Mouse (Mus musculus) kidney, postnatal 36 days (tissue): Measurements from ENCODE around the gene Misp.

Experiments
- DNase-seq, 2 experiments: peaks; one replicate each; pipeline ENCODE4 v3.0.0; 2021 to 2022; ENCODE audit warnings: mixed read lengths in 2 of 2

The Misp gene

DNA sequence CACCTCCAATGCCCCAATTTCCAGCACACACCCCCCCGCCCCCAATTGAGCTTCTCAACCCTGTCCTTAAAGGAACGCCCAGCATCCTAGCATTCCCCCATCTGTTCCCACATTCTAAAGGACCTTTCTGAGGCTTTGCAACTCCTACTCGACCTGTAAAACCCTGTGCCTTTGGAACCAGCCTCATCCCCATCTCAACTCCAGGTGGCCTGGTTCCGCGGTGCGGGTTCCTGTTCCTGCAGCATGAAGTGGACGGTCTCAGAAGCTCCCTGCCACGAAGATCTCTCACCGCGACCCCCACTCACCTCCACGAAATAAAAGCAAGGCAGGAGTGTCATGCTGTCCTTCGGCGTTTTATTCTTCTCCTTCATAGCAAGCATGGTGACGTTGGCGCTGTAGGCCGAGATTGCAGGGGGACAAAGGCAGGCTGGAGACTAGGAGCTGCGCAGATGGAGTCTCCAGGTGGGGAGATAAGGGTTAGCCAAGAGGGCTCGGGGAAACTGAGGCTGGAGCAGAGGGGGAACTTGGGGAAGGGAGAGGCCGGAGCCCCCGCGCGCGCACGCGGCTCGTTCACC, 53.0 kb downstream of the Misp start:
- DNase-seq: no peak

DNA sequence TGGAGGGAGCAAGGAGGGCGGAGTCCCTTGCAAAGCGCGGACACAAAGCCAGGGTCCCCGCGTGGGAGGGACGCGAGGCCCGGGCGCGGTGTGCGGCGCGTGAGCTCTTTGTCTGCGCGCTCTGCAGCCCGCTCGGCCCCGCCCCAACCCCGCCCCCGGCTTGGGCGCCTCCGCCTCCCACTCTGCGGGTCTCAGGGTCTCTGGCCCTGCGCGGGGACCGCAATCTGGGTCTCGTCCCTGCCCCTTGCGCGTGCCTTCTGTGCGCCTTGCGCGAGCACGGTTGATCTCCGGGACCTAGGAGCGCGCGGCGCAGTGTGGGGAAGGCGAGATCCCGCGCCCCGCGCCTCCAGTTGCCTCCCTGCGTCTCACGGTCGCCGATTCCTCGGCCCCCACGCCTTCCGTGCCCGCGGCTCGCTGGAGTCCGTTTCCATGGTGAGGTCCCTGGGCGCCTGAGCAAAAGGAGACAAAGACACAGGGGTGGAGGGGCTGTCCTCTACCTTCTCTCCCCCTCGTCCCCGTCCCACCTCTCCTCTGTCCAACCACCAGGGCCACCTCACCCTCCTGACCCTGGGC, 53.6 kb downstream of the Misp start, which contains the start of the genes Prtn3 and Plppr3:
Gene Prtn3 (plus strand): TSS at position 187 of the 573 bp plus-strand sequence.
Gene Plppr3 (minus strand): TSS at position 345 of the 573 bp plus-strand sequence.
- DNase-seq: peak in 1 of 2 experiments; percentile 43

DNA sequence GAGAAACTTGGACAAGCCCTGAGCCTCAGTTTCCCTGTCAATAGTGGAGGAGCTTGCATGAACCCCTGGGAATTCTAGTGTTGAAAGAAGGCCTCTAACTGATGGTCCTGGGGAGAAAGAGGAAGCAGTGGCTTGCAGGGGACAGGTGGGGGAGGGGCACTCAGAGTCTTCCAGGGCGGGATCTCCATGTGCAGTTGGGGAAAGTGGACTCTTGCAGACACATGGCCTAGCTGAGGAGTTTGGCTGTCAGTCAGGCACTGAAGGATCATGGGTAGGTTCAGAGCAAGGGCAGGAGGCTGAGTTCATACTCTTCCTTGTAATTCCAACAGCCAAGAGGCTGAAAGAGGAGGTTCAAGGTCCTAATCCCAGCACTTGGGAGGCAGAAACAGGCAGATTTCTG, 56.4 kb downstream of the Misp start:
- DNase-seq: peak in 1 of 2 experiments; percentile 53

DNA sequence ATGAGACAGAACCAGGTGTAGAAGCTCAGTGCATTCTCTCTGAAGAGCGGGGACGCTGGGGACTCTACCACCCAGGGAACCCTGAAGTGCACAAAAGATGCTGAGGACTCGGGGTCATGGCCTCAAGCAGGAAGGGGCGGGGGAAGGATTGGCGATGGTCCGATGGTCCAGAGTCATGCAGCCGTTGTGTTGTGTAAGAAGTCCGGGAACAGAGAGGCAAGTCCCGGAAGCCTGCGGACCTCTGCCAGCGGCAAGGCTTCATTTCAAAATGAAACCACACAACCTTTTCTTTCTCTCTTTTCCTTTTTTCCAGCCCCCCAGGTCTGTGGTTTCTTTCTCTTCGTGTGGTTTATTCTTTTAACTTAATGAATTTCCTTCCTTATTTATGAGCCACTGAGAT, 57.0 kb downstream of the Misp start:
- DNase-seq: peak; percentile 76 to 80

DNA sequence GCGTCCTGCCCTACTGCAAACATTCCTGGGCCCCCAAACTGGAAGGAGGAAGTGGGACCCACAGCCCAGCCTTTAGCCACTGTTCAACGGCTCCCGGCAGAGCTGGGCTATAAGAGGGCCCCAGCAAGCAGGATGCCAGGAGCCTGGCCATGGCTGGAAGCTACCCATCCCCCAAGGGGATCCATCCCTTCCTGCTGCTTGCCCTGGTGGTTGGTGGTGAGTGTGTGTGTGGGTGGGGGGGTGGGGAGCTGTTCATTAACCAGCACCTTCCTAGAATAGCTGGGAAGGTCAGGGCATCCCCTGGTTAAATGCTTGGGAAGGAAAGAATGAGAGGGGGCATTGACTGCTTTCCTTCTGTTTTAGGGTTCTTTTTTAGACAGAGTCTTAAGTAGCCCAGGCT, 58.7 kb downstream of the Misp start:
- DNase-seq: no peak
